Mouse (Mus musculus) stomach, postnatal 0 days (tissue): ENCODE results near the gene Cyp2d10. TPM values are rescaled to one million over a fixed set of nuclear protein-coding genes. Genes with fewer than 3 reads are reported as not detected.

Experiments
- ATAC-seq: fragments of 200-750 bp; cut with Nextera tagmentation; 2 replicates; pipeline ENCODE4 v1.8.0; 2017; ENCODE audit not compliant: low FRiP score, low TSS enrichment
- DNase-seq: peaks from one replicate; pipeline ENCODE4 v3.0.0-alpha.2; 2016; ENCODE audit warnings: low spot score
- H3K27ac ChIP-seq: fragments of 300-500 bp; sonication (generic); replicated peaks from 2 replicates; pipeline ENCODE4 v1.5.1; 2014; ENCODE audit warnings: mild to moderate bottlenecking, control low read depth
- H3K27me3 ChIP-seq: fragments of 300-500 bp; sonication (generic); 2 replicates; pipeline ENCODE4 v1.6.1; 2014; ENCODE audit warnings: low read length; ENCODE audit not compliant: control insufficient read depth, insufficient read depth
- H3K36me3 ChIP-seq: fragments of 300-500 bp; sonication (generic); 2 replicates; pipeline ENCODE4 v1.6.1; 2014; ENCODE audit warnings: low read length, mixed read lengths; ENCODE audit not compliant: control insufficient read depth, insufficient read depth
- H3K4me1 ChIP-seq: fragments of 300-500 bp; sonication (generic); replicated peaks from 2 replicates; pipeline ENCODE4 v1.6.1; 2014; ENCODE audit warnings: antibody characterized with exemption; ENCODE audit not compliant: control insufficient read depth, insufficient read depth
- H3K4me2 ChIP-seq: fragments of 300-500 bp; sonication (generic); replicated peaks from 2 replicates; pipeline ENCODE4 v1.6.1; 2014; ENCODE audit warnings: low read depth, mild to moderate bottlenecking, control low read depth, moderate library complexity
- H3K4me3 ChIP-seq: fragments of 300-500 bp; sonication (generic); 2 replicates; pipeline ENCODE4 v1.5.1; 2014; ENCODE audit warnings: low read depth, low read length, control low read depth
- H3K9ac ChIP-seq: fragments of 300-500 bp; sonication (generic); 2 replicates; pipeline ENCODE4 v1.6.1; 2014; ENCODE audit warnings: mild to moderate bottlenecking, low read length, control low read depth, mixed read lengths
- H3K9me3 ChIP-seq: fragments of 300-500 bp; sonication (generic); 2 replicates; pipeline ENCODE4 v1.6.1; 2016; ENCODE audit warnings: low read length; ENCODE audit not compliant: control insufficient read depth
- CTCF ChIP-seq: IDR thresholded peaks from 2 replicates; pipeline ENCODE4 v1.5.1; 2016; ENCODE audit warnings: antibody characterized with exemption, low read depth, mild to moderate bottlenecking, moderate library complexity
- EP300 ChIP-seq: optimal IDR thresholded peaks from 2 replicates; pipeline ENCODE3; 2016; ENCODE audit warnings: antibody characterized with exemption
- WGBS: fragments of 180-500 bp; shearing (Covaris S2); extraction: QIAGEN DNeasy Blood & Tissue Kit; methylation state at CpG from one replicate; pipeline ENCODE4 v1.1.7; 2014; 5-methylcytosine and 5-hydroxymethylcytosine counted together
- polyA plus RNA-seq: library from polyadenylated mRNA; unstranded; fragments of >200 nt; fragmentation: Nextera tagmentation; extraction: Ambion mirVana; gene quantifications from 2 replicates; pipeline ENCODE4 v1.2.1, GENCODE M21; 2015

The Cyp2d10 gene
- polyA plus RNA-seq, 1 experiment from 2014 or later, result 2.1 TPM

GRCm38 (mm10) chr15:82385729-82386128 lies 21.3 kb downstream of the Cyp2d10 start:
- DNase-seq, result no peak
- WGBS, result 58% methylated on average over 2 of the region's 2 CpGs
- no peak overlapping the region for H3K9ac ChIP-seq
- H3K4me1 ChIP-seq, result no peaks in the 10 kb centered on the region
- TF ChIP-seq EP300 (no peak), CTCF (no peak)
- no peaks in the 10 kb centered on the region for H3K9me3 ChIP-seq
- ATAC-seq, result no peak
- H3K36me3 ChIP-seq, result no peaks in the 10 kb centered on the region
- no peak overlapping the region for H3K27ac ChIP-seq
- no peak overlapping the region for H3K4me2 ChIP-seq
- H3K4me3 ChIP-seq, result no peak overlapping the region
- H3K27me3 ChIP-seq, result no peaks in the 10 kb centered on the region

GRCm38 (mm10) chr15:82382441-82382840 lies 24.6 kb downstream of the Cyp2d10 start:
- TF ChIP-seq CTCF (no peak), EP300 (no peak)
- Histone ChIP-seq H3K4me2 (no peak overlapping the region), H3K9me3 (no peaks in the 10 kb centered on the region), H3K4me3 (no peak overlapping the region), H3K27me3 (no peaks in the 10 kb centered on the region), H3K9ac (no peak overlapping the region), H3K36me3 (no peaks in the 10 kb centered on the region), H3K27ac (no peak overlapping the region), H3K4me1 (no peaks in the 10 kb centered on the region; the same call in 1 of the 2 replicates)
- 82% methylated on average over 2 of the region's 2 CpGs for WGBS
- DNase-seq (no peak), ATAC-seq (no peak)

- no peak overlapping the region for H3K9ac ChIP-seq
- peak overlapping the region; percentile 72 for H3K4me2 ChIP-seq
- DNase-seq (no peak), ATAC-seq (no peak)
- H3K4me1 ChIP-seq, result no peaks in the 10 kb centered on the region; the same call in 1 of the 2 replicates
- peak overlapping the region; percentile 17 for H3K4me3 ChIP-seq
- TF ChIP-seq EP300, result no peak
- no peak for TF ChIP-seq CTCF
- H3K27ac ChIP-seq, result peak overlapping the region; percentile 76
- no peaks in the 10 kb centered on the region for H3K36me3 ChIP-seq
- H3K27me3 ChIP-seq, result no peaks in the 10 kb centered on the region
- WGBS, result 28% methylated on average over 7 of the region's 7 CpGs
- H3K9me3 ChIP-seq, result no peaks in the 10 kb centered on the region
These were observed 26.3 kb downstream of the Cyp2d10 start for GRCm38 (mm10) chr15:82380714-82381062.

- H3K27me3 ChIP-seq, result no peaks in the 10 kb centered on the region
- H3K9me3 ChIP-seq, result no peaks in the 10 kb centered on the region
- H3K4me1 ChIP-seq, result no peaks in the 10 kb centered on the region; the same call in 1 of the 2 replicates
- peak within 1 kb of the TSS; percentile 71 for H3K9ac ChIP-seq
- ATAC-seq (peak; percentile 76), DNase-seq (peak; percentile 47)
- no peaks in the 10 kb centered on the region for H3K36me3 ChIP-seq
- 9% methylated on average over 16 of the region's 24 CpGs for WGBS
- peak within 1 kb of the TSS; percentile 45 for H3K4me3 ChIP-seq
- peak within 1 kb of the TSS; percentile 72 for H3K4me2 ChIP-seq
- H3K27ac ChIP-seq, result peak within 1 kb of the TSS; percentile 92
- TF ChIP-seq EP300 (no peak), CTCF (no peak)
These were observed 26.9 kb downstream of the Cyp2d10 start, which contains the start of gene Cyp2d22 for GRCm38 (mm10) chr15:82379871-82380713. Gene Cyp2d22, minus strand, starts transcription at chr15:82380260.

- WGBS, result 30% methylated on average over 7 of the region's 7 CpGs
- peak; percentile 31; the same call in 1 of the 2 replicates for ATAC-seq
- TF ChIP-seq EP300, result no peak
- TF ChIP-seq CTCF, result no peak
These were observed 27.5 kb downstream of the Cyp2d10 start for GRCm38 (mm10) chr15:82379511-82379870.

More at GRCm38 (mm10) chr15:82379511-82379870, 27.5 kb downstream of the Cyp2d10 start:
- Histone ChIP-seq H3K27me3 (no peaks in the 10 kb centered on the region), H3K36me3 (no peaks in the 10 kb centered on the region), H3K9me3 (no peaks in the 10 kb centered on the region), H3K4me2 (peak overlapping the region; percentile 72), H3K4me1 (no peaks in the 10 kb centered on the region; the same call in 1 of the 2 replicates), H3K9ac (peak overlapping the region; percentile 71), H3K27ac (peak overlapping the region; percentile 92), H3K4me3 (peak overlapping the region; percentile 45)
- no peak for DNase-seq
